Mouse (Mus musculus) megakaryocyte, adult 5-6 weeks (primary cell): ENCODE measurements around the gene Ccno. TPM values are rescaled to one million over a fixed set of nuclear protein-coding genes. Genes with fewer than 3 reads are reported as not detected.
A peak's percentile ranks its signal among the peaks of the same experiment; 100 is the strongest.

ENCODE experiments used
- ATAC-seq: 2 replicates; pipeline ENCODE4 v1.8.0; 2016; ENCODE audit warnings: mild to moderate bottlenecking, inconsistent platforms; ENCODE audit not compliant: poor library complexity, severe bottlenecking
- total RNA-seq, 2 experiments: library from RNA; stranded (forward) in 1 of 2; stranded (reverse) in 1 of 2; fragments of 153-499, 151-499 nt in 1 of 2; fragments of 221-1000, 200-1000 nt in 1 of 2; gene quantifications; 2 replicates each; pipeline versions ENCODE4 v1.2.3 to v1.2.4; 2015 to 2017

Ccno gene
- total RNA-seq (2015), result 2.8 and 4.7 TPM in 2 replicates
- total RNA-seq (2017), result 4.1 and 5.9 TPM in 2 replicates

DNA sequence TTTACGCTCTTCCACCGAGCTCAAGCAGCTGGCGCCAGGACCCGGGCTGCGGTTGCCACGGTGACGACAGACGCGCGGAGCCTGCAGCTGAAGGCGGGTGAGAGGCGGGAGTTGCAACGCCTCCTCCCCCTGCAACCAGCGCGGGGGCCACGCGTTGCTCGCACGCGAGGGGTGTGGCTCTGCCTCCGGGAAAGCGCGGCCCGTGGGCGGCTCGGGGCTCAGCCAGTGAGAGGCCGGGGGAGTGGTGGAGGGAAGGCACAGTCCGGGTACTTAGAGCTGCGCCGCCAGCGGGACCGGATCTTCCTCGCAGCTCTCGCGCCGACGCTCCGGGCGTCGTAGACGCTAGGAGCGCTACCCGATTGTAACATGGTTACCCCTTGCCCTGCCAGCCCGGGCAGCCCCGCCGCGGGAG lies at the start of gene Ccno:
Ccno (plus strand) TSS at position 271 of the 412 bp plus-strand sequence.
- peak; percentile 83 for ATAC-seq

DNA sequence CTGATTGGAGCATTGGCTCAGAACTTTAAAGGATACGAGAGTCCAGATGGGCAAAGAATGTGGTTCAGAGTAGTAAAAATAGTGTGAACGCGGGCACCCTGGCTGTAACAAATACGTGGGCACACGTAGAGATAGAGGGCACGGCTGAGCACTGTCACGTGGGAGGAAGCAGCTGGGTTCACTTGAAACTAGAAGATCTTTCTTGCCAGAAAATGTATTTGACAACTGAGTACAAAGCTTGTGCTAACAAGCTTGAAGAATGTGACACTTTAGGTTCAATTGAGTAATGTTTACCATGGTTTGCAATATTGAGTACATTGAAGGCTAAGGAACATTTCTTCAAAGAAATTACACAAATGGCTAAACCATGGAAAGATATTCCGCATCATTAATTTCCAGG lies 49.5 kb upstream of the Ccno start:
- no peak for ATAC-seq

- no peak for ATAC-seq
Observed at GRCm38 (mm10) chr13:112941879-112942330, 45.7 kb upstream of the Ccno start.

- no peak for ATAC-seq
Observed at GRCm38 (mm10) chr13:112945312-112945711, 42.3 kb upstream of the Ccno start.

DNA sequence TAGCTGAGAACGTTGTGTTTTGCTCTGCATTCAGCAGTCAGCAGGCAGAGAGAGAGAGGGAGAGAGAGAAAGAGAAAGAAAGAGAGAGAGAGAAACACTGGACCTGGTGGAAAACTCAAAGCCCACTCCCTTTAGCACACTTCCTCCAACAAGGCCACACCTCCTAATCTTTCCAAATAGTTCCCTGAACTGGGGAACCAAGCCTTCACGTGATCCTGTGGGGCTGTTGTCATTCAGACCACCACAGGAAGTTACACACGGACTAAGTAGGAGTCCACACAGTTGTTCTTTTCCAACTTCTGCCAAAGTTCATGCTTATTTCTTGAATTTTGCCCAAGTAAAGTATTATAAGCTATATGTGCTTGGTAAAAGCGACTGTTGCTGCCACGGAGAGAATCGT lies 41.7 kb upstream of the Ccno start:
- peak; percentile 93 for ATAC-seq

DNA sequence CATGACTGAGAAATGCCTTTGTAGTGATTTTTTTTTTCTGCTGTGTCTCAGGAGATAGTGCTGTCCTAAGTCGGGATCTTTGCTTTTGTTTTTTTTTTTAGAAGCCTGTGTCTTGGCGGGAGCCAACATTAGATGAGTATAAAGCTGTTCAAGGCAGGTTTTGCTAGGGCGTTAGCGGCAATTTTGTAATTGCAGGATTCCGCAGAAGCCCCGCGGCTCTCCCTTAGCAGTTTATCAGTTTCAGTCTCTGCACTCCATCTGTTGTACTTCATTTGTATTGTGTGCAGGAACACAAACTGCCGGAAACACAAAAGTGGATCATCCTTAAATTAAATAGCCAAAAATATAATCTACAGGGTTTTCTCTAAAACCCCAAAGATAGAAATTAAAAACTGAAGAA lies 33.5 kb upstream of the Ccno start:
- ATAC-seq, result no peak

- ATAC-seq, result no peak
Observed at GRCm38 (mm10) chr13:112963081-112963480, 24.5 kb upstream of the Ccno start.

DNA sequence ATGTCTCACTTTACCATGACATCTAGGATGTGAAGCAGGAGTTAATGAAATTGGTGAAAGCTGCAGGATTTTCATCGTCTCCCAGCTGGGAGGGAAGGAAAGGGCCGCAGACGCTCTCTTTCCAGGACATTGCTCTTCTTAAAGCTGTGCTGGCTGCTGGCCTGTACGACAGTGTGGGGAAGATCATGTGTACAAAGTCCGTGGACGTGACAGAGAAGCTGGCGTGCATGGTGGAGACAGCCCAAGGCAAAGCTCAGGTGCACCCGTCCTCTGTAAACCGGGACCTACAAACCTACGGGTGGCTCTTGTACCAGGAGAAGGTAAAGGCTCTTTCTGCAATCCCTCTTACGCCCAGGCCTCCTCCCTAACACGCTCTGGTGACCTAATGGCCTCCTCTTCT lies 23.2 kb upstream of the Ccno start:
- ATAC-seq, result no peak

DNA sequence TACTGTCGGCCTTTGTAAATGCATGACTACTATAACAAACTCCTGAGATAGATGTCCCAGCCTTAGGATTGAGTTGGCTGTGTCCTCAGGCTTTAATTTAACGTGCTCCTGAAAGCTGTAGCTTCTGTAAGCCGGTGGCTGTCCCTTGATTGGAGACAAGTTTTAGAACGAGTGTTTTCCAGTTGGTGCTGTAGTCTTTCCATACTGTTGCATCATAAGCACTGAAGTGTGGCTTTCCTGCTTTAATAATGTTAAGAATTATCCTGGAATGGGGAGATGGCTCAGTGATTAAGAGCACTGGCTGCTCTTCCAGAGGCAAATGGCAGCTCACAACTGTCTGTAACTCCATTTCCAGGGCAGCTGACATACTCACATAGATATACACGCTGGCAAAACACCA lies 20.3 kb upstream of the Ccno start:
- no peak for ATAC-seq

DNA sequence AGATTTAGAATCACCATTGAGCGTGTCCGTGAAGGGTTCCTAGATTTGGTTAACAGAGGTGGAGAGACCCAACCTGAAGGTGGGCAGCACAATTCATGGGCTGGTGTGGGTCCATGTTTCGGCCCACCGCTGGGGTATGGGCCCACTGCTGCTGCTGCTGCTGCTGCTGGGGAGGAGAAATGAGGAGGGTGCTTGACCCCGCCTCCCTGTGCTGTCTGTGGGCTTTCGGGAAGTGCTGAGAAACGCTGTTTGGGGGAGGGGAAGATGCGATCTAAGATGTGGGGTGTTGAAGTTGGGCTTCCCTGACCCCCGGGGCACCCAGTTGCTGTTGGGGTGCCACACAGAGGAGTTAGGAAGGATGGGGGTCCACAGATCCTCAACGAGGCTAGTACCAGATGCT lies 10.9 kb upstream of the Ccno start:
- ATAC-seq, result peak; percentile 83

DNA sequence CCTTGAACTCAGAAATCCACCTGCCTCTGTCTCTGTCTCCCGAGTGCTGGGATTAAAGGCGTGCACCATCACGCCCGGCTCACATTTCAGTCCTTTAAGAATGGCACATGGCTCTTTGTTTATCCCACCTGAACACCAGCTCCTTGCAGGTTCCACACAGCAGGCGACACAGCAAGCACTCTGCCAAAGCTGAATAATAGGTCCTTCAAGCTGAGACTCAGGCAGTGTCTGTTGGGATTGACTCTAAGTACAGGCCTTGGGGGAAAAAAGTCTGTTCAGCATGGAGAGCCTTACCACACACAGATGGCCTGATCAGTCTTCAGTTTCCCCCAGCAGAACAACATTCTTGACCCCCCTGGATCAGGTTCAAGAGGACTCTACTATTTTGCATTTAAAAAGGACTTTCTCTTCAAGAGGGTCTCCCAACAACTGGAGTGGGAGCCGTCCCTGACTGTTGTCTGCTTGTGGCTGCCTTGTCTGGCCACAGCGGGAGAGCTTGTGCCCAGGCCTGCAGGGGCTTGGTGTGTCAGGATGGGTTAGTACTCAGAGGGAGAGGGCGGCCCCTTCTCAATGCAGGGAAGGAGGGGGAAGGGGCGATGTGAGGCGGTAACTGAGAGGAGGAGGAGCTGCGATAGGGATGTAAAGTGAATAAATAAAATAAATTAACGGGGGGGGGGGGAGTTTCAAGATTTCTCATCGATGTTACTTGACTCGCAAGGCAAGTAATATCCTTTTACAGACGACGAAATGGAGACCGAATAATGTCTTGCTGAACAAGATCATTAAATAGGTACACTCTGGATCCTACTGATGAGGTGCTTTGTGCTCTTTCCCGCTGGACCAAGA lies 1.8 kb upstream of the Ccno start:
- ATAC-seq, result no peak

DNA sequence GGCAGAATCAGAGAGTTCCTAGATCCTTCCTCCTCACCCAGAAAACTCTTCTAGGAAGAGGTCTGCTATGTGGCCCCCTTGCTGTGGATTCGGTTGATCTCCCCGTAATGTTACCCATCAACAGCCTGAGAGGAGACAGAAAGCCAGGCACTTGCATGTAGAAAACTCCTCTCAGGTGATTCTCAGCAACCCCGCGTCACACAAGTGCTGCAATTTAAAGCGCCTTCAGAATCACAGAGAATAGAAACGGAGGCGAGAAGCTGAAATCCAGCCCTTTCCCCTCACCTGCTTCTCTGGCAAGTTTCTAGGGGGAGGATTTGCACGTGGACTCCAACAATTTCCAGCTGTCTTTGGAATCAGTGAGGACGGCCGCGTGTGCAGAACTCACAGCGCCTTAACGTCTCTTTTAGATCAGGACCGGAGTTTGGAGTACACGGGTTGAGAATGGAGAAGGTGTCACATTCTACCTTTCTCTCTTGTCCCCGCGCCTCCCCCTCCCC lies 1.1 kb upstream of the Ccno start:
- no peak for ATAC-seq

GRCm38 (mm10) chr13:112987991-112988390 lies 389 bp downstream of the Ccno start:
- peak; percentile 10 for ATAC-seq

DNA sequence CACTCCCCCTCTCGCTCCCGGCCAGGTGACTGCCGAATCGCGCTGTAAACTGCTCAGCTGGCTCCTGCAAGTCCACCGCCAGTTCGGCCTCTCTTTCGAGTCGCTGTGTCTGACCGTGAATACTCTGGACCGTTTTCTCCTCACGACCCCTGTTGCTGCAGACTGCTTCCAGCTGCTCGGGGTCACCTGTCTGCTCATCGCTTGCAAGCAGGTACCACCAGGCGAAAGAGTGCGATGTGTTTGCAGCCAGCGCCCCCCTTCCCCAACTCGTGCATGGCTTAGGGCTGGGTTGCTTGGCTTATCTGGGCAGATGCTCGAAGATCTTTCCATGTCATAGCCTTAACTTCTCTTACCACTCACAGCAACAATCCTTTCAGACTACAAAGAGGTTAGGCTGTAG lies 1.3 kb downstream of the Ccno start:
- ATAC-seq, result no peak

DNA sequence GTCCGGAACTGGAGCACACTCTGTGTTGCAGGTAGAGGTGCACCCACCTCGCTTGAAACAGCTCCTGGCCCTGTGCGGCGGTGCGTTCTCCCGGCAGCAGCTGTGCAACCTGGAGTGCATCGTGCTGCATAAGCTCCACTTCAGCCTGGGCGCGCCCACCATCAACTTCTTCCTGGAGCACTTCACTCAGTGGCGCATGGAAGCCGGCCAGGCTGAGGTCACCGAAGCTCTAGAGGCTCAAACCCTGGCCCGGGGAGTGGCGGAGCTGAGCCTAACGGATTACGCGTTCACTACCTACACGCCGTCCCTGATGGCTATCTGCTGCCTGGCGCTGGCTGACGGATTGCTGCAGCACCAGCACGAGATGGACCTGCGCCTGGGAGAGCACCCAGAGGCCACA lies 1.9 kb downstream of the Ccno start:
- no peak for ATAC-seq

DNA sequence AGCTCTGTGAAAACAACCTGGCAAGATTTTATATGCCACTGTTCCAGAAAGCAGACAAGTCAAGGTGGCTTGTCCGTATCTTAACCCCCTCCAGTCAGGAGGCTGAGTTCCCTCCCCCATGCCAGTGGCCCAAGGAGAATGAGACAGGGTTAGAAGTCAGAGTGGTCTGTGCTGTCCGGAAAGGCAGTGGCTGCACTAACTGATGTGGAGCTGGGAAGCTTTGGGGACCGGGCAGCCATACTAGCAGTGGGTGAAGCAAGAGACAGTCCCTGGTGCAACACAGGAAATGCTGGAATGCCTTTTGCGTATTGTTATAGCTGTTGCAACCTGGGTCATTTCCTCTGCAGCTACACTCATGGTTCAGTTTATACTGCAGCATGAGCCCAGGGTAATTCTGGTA lies 2.7 kb downstream of the Ccno start:
- peak; percentile 34 for ATAC-seq

- ATAC-seq, result peak; percentile 10; the same call in 1 of the 2 replicates
Observed at GRCm38 (mm10) chr13:112993531-112994152, 6.0 kb downstream of the Ccno start, which contains the start of gene Mcidas. Mcidas (plus strand) TSS chr13:112993845.

DNA sequence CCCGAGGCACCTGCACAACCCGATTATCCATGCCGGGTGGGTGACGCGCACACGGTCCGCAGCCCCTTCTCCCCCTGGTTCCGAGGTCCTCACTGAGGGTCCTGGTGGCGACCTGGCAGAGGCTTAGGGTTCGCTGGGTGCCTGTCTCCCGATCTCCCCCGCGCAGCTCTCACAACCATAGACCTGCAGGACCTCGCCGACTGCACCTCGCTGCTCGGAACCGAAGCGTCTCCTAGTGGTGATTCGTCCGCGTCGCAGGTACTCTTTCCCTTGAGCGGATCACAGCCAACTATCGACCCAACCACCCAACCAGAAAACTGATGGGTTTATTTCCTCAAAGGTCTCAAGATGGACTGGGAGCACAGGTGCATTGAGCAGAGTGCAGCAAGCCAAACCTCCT lies 6.6 kb downstream of the Ccno start:
- peak; percentile 61 for ATAC-seq

DNA sequence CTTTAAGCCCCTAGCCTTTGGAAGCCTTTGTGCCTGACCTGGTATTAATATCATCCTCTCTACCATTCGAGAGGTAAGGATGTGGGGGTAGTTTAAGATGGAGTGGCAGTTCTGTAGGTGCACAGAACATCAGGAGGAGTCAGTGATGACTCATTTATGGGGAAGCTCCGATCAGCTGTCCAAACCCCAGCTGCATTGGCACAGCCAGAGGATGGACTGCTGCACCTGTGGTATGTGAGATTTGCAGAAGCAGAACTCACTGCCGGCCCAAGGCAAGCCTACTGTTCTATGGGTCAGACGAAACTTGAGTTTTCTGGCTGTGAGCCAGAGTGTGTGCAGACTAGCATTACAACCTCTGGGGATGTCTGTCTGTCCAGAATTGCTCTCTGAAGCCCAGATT lies 8.8 kb downstream of the Ccno start:
- ATAC-seq, result 0 out of 2 replicates have a peak, but pooled peaks have one; percentile 9

DNA sequence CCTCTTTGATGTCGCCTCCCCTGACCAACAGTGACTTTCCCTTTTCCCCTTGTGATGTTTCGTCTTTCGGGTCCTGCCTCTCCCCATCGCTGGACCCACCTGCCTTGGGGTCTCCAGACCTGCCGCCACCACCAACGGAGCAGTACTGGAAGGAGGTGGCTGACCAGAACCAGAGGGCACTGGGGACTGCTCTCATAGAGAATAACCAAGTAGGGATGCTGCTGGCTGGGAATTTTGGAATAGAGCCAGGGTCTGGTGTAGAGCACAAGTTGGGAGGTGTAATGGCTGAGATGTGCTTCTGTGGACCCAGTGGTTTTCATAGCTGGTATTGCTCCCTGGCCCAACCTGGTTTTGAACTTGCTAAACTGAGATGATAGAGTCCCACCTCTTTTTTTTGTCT lies 9.8 kb downstream of the Ccno start:
- ATAC-seq, result no peak

DNA sequence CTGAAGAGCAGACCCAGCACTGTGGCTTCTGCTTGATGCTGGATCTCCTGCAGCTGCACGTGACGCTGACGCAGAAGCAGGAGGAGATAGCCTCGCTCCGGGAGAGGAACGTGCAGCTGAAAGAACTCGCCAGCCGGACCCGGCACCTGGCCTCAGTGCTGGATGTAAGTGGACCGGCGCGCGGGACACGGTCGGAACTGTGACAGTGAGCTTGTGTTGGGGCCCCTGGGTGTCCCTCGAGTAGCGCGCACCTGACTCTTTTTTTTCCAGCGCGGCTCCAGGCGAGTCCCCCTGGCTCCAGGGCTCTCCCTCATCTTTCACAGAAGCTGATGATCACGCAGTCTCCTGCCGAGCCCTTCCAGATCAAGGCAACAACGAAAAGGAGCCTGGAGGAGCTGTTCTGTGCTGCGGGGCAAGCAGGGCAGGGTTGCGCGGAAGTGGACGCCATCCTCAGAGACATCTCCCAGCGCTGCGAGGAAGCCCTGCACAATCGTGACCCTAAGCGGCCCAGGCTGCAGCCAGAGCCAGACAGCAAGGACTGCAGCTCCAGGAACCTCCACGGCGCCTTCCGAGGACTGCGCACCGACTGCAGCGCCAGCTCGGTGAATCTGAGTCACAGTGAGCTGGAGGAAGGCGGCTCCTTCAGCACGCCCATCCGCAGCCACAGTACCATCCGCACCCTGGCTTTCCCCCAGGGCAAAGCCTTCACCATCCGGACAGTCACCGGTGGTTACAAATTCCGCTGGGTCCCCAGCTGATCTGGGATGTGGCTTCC lies 11.0 kb downstream of the Ccno start:
- peak; percentile 20 for ATAC-seq
